Mouse (Mus musculus) kidney, adult 2 months (tissue): ENCODE results near the gene Cfap57.

Experiments used
- CTCF ChIP-seq: fragments of 200-500 bp; conservative IDR thresholded peaks from 2 replicates; pipeline ENCODE4 v1.5.1; 2011; ENCODE audit warnings: low read depth, mild to moderate bottlenecking, control low read depth, low read length, moderate library complexity, mixed read lengths; ENCODE audit not compliant: insufficient read depth, insufficient read length
- POLR2A ChIP-seq: fragments of 200-500 bp; IDR thresholded peaks from one replicate; pipeline ENCODE4 v1.6.1; 2011; ENCODE audit warnings: low read depth, low read length, control low read depth

DNA sequence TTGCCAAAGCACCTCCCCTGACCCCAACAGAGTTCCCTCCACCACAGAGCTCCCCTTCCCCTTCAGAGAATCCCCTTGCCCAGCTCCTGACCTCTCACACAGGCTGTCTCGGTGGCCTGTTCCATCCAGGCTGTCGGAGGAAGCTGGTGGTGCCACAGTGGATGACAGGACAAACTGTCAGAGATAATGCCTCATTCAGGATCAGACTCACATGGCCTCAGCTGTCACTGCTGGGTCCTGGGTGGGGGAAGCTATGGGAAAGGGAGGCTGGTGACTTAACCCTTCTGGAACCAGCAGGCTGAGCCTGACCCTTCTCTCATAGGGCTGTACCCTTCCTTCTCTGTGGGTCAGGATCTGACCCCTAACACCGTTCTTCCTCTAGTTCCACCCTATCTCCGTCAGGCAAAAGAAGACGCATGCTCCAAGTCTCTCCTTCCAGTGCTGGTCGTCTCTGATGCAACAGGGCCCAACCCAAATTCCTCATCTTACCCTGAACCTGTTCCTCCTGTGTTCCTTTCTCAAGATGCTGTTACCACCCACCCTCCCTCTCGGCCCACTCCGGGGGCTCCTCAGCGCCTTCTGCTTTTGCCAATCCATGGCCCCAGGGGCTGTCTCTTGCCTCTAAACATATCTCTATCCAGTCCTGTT lies 77.9 kb downstream of the Cfap57 start:
- no peak for TF ChIP-seq CTCF
- TF ChIP-seq POLR2A, result no peak
